Mouse (Mus musculus) liver, embryonic 15.5 days (tissue): ENCODE measurements around the gene Mfrp. TPM values are rescaled to one million over a fixed set of nuclear protein-coding genes. Genes with fewer than 3 reads are reported as not detected.

Experiments used
- ATAC-seq: fragments of 200-750 bp; cut with Nextera tagmentation; 2 replicates; pipeline ENCODE4 v1.8.0; 2017; ENCODE audit warnings: moderate number of reproducible peaks, mild to moderate bottlenecking, moderate library complexity; ENCODE audit not compliant: insufficient read depth
- H3K27ac ChIP-seq: fragments of 300-500 bp; sonication (generic); replicated peaks from 2 replicates; pipeline ENCODE4 v1.5.1; 2015; ENCODE audit warnings: mild to moderate bottlenecking, inconsistent platforms
- H3K27me3 ChIP-seq: fragments of 300-500 bp; sonication (generic); 2 replicates; pipeline ENCODE4 v1.6.1; 2015; ENCODE audit warnings: mild to moderate bottlenecking, inconsistent platforms
- H3K36me3 ChIP-seq: fragments of 300-500 bp; sonication (generic); replicated peaks from 2 replicates; pipeline ENCODE4 v1.6.1; 2015; ENCODE audit warnings: moderate library complexity, mild to moderate bottlenecking, inconsistent platforms
- H3K4me1 ChIP-seq: fragments of 300-500 bp; sonication (generic); replicated peaks from 2 replicates; pipeline ENCODE4 v1.6.1; 2015; ENCODE audit warnings: inconsistent platforms
- H3K4me2 ChIP-seq: fragments of 300-500 bp; sonication (generic); 2 replicates; pipeline ENCODE4 v1.6.1; 2015; ENCODE audit warnings: moderate library complexity, mild to moderate bottlenecking, inconsistent platforms
- H3K4me3 ChIP-seq: fragments of 300-500 bp; sonication (generic); replicated peaks from 2 replicates; pipeline ENCODE4 v1.5.1; 2015; ENCODE audit warnings: mild to moderate bottlenecking, inconsistent platforms
- H3K9ac ChIP-seq: fragments of 300-500 bp; sonication (generic); 2 replicates; pipeline ENCODE4 v1.6.1; 2015; ENCODE audit warnings: moderate library complexity, mild to moderate bottlenecking, inconsistent platforms
- H3K9me3 ChIP-seq: fragments of 300-500 bp; sonication (generic); replicated peaks from 2 replicates; pipeline ENCODE4 v1.6.1; 2016; ENCODE audit warnings: inconsistent platforms
- WGBS: fragments of 180-500 bp; shearing (Covaris S2); methylation state at CpG from one replicate; pipeline ENCODE4 v1.1.7; 2015; ENCODE audit warnings: mixed read lengths; ENCODE audit not compliant: insufficient replicate concordance; 5-methylcytosine and 5-hydroxymethylcytosine counted together
- polyA plus RNA-seq: library from polyadenylated mRNA; unstranded; fragments of >200 nt; fragmentation: Nextera tagmentation; extraction: Ambion mirVana; gene quantifications from 2 replicates; pipeline ENCODE4 v1.2.1, GENCODE M21; 2015

Mfrp gene
- polyA plus RNA-seq, 1 experiment from 2014 or later, result not detected

- WGBS, result 44% methylated on average over 11 of the region's 11 CpGs
- peaks cover 11% of the 10 kb centered on the region for H3K4me1 ChIP-seq
- H3K9ac ChIP-seq, result no peak overlapping the region
- ATAC-seq, result no peak
- H3K9me3 ChIP-seq, result no peaks in the 10 kb centered on the region
- H3K36me3 ChIP-seq, result no peaks in the 10 kb centered on the region
- H3K4me3 ChIP-seq, result no peak overlapping the region
- H3K4me2 ChIP-seq, result no peak overlapping the region
- H3K27me3 ChIP-seq, result peaks cover 22% of the 10 kb centered on the region
- H3K27ac ChIP-seq, result no peak overlapping the region
Observed at GRCm38 (mm10) chr9:44071914-44072598, 29.5 kb upstream of the Mfrp start.

GRCm38 (mm10) chr9:44072599-44072915 lies 29.0 kb upstream of the Mfrp start:
- Histone ChIP-seq H3K9me3 (no peaks in the 10 kb centered on the region), H3K4me2 (no peak overlapping the region), H3K4me1 (peaks cover 6% of the 10 kb centered on the region), H3K9ac (no peak overlapping the region), H3K27me3 (peaks cover 22% of the 10 kb centered on the region), H3K27ac (no peak overlapping the region), H3K4me3 (no peak overlapping the region), H3K36me3 (no peaks in the 10 kb centered on the region)
- no peak for ATAC-seq
- WGBS, result 53% methylated on average over 4 of the region's 4 CpGs

GRCm38 (mm10) chr9:44073115-44073514 lies 28.4 kb upstream of the Mfrp start:
- no peak for ATAC-seq
- Histone ChIP-seq H3K9ac (no peak overlapping the region), H3K9me3 (no peaks in the 10 kb centered on the region), H3K4me1 (0 out of 2 replicates have a peak, but pooled peaks cover under 1% of the 10 kb centered on the region), H3K27me3 (peaks cover 26% of the 10 kb centered on the region), H3K36me3 (no peaks in the 10 kb centered on the region), H3K27ac (no peak overlapping the region), H3K4me3 (no peak overlapping the region), H3K4me2 (no peak overlapping the region)
- 53% methylated on average over 5 of the region's 5 CpGs for WGBS

GRCm38 (mm10) chr9:44074395-44075275 lies 26.9 kb upstream of the Mfrp start:
- Histone ChIP-seq H3K4me2 (no peak overlapping the region), H3K9me3 (no peaks in the 10 kb centered on the region), H3K27ac (no peak overlapping the region), H3K36me3 (no peaks in the 10 kb centered on the region), H3K27me3 (peaks cover 29% of the 10 kb centered on the region), H3K9ac (no peak overlapping the region), H3K4me3 (no peak overlapping the region), H3K4me1 (no peaks in the 10 kb centered on the region; the same call in 1 of the 2 replicates)
- WGBS, result 38% methylated on average over 9 of the region's 9 CpGs
- ATAC-seq, result no peak

GRCm38 (mm10) chr9:44075276-44075995 lies 26.1 kb upstream of the Mfrp start:
- no peak overlapping the region for H3K4me2 ChIP-seq
- no peak overlapping the region for H3K27ac ChIP-seq
- WGBS, result 68% methylated on average over 24 of the region's 24 CpGs
- peaks cover 23% of the 10 kb centered on the region for H3K27me3 ChIP-seq
- H3K36me3 ChIP-seq, result no peaks in the 10 kb centered on the region
- no peaks in the 10 kb centered on the region; the same call in 1 of the 2 replicates for H3K4me1 ChIP-seq
- H3K9ac ChIP-seq, result no peak overlapping the region
- no peak overlapping the region for H3K4me3 ChIP-seq
- ATAC-seq, result no peak
- no peaks in the 10 kb centered on the region for H3K9me3 ChIP-seq

GRCm38 (mm10) chr9:44075996-44076763 lies 25.3 kb upstream of the Mfrp start:
- Histone ChIP-seq H3K27me3 (peaks cover 15% of the 10 kb centered on the region), H3K9ac (no peak overlapping the region), H3K4me2 (no peak overlapping the region), H3K4me1 (no peaks in the 10 kb centered on the region; the same call in 1 of the 2 replicates), H3K36me3 (no peaks in the 10 kb centered on the region), H3K4me3 (no peak overlapping the region), H3K9me3 (no peaks in the 10 kb centered on the region), H3K27ac (no peak overlapping the region)
- ATAC-seq, result no peak
- WGBS, result 63% methylated on average over 16 of the region's 16 CpGs

GRCm38 (mm10) chr9:44076764-44077120 lies 24.8 kb upstream of the Mfrp start:
- Histone ChIP-seq H3K9me3 (no peaks in the 10 kb centered on the region), H3K9ac (no peak overlapping the region), H3K27ac (no peak overlapping the region), H3K27me3 (peaks cover 20% of the 10 kb centered on the region), H3K4me2 (no peak overlapping the region), H3K36me3 (no peaks in the 10 kb centered on the region), H3K4me1 (no peaks in the 10 kb centered on the region; the same call in 1 of the 2 replicates), H3K4me3 (no peak overlapping the region)
- no peak; the same call in 1 of the 2 replicates for ATAC-seq
- WGBS, result 11% methylated on average over 5 of the region's 5 CpGs

- peaks cover 20% of the 10 kb centered on the region for H3K27me3 ChIP-seq
- H3K9ac ChIP-seq, result no peak overlapping the region
- ATAC-seq, result no peak
- 64% methylated on average over 11 of the region's 11 CpGs for WGBS
- no peaks in the 10 kb centered on the region for H3K36me3 ChIP-seq
- H3K4me1 ChIP-seq, result no peaks in the 10 kb centered on the region; the same call in 1 of the 2 replicates
- no peak overlapping the region for H3K4me3 ChIP-seq
- H3K27ac ChIP-seq, result no peak overlapping the region
- H3K4me2 ChIP-seq, result no peak overlapping the region
- no peaks in the 10 kb centered on the region for H3K9me3 ChIP-seq
Observed at GRCm38 (mm10) chr9:44077266-44077910, 24.1 kb upstream of the Mfrp start.

- Histone ChIP-seq H3K4me3 (no peak overlapping the region), H3K9me3 (no peaks in the 10 kb centered on the region), H3K4me1 (peaks cover under 1% of the 10 kb centered on the region), H3K4me2 (no peak overlapping the region), H3K9ac (no peak overlapping the region), H3K27ac (no peak overlapping the region), H3K27me3 (peaks cover 26% of the 10 kb centered on the region), H3K36me3 (no peaks in the 10 kb centered on the region)
- no peak for ATAC-seq
- WGBS, result 68% methylated on average over 10 of the region's 10 CpGs
Observed at GRCm38 (mm10) chr9:44078136-44078797, 23.3 kb upstream of the Mfrp start.
